Mouse (Mus musculus) CH12.LX (cell line): ENCODE data around the gene Morc3. TPM values are rescaled to one million over a fixed set of nuclear protein-coding genes. Genes with fewer than 3 reads are reported as not detected.

ENCODE experiments used
- DNase-seq: peaks from one replicate; pipeline ENCODE4 v3.0.0-alpha.2; 2013; ENCODE audit errors: extremely low read depth
- H3K27ac ChIP-seq: 2 replicates; pipeline ENCODE4 v1.5.1; 2012; ENCODE audit warnings: low read depth, mild to moderate bottlenecking, control low read depth, moderate library complexity; ENCODE audit not compliant: insufficient read depth
- H3K27me3 ChIP-seq: replicated peaks from 2 replicates; pipeline ENCODE3; 2012; ENCODE audit warnings: inconsistent platforms
- H3K36me3 ChIP-seq, 2 experiments: replicated peaks in 1 of 2; 2 replicates each; pipeline versions ENCODE3 to v1.6.1; 2012; ENCODE audit warnings: inconsistent platforms in 1 of 2, low read length in 1 of 2, mild to moderate bottlenecking in 1 of 2, mixed read lengths in 1 of 2, moderate library complexity in 1 of 2; ENCODE audit not compliant: control insufficient read depth in 1 of 2, insufficient read depth in 1 of 2
- H3K4me1 ChIP-seq, 2 experiments: 2 replicates each; pipeline ENCODE4 v1.6.1; 2012; ENCODE audit warnings: inconsistent platforms in 1 of 2, moderate library complexity in 1 of 2; ENCODE audit not compliant: insufficient read depth in 2 of 2, control insufficient read depth in 1 of 2
- H3K4me2 ChIP-seq: 2 replicates; pipeline ENCODE4 v1.6.1; 2012; ENCODE audit warnings: low read depth, mild to moderate bottlenecking, control low read depth; ENCODE audit not compliant: poor library complexity, insufficient read depth, severe bottlenecking
- H3K4me3 ChIP-seq, 3 experiments: fragments of 150-350 bp in 1 of 3; sonication (generic) in 1 of 3; replicated peaks in 1 of 3; 2 replicates each; pipeline versions ENCODE3 to v1.5.1; 2011 to 2012; ENCODE audit warnings: low read depth in 2 of 3, low read length in 2 of 3, mild to moderate bottlenecking in 2 of 3, moderate library complexity in 2 of 3, control low read depth in 1 of 3, improper control_type of control experiment in 1 of 3, inconsistent platforms in 1 of 3, mixed read lengths in 1 of 3; ENCODE audit not compliant: poor library complexity in 1 of 3
- H3K79me2 ChIP-seq: replicated peaks from 2 replicates; pipeline ENCODE4 v1.6.1; 2012; ENCODE audit warnings: mild to moderate bottlenecking, moderate library complexity; ENCODE audit not compliant: control insufficient read depth, poor library complexity, insufficient read depth, severe bottlenecking; ENCODE audit errors: extremely low read depth
- H3K9ac ChIP-seq: 2 replicates; pipeline ENCODE4 v1.6.1; 2012; ENCODE audit warnings: low read depth, mild to moderate bottlenecking, control low read depth, moderate library complexity; ENCODE audit not compliant: insufficient read depth
- H3K9me3 ChIP-seq: replicated peaks from 2 replicates; pipeline ENCODE3; 2012; ENCODE audit warnings: low read length, inconsistent platforms, mixed read lengths
- BHLHE40 ChIP-seq: IDR thresholded peaks from 2 replicates; pipeline ENCODE4 v1.6.1; 2011; ENCODE audit warnings: mild to moderate bottlenecking, low read depth, low read length, improper control_type of control experiment
- CHD2 ChIP-seq: IDR thresholded peaks from 2 replicates; pipeline ENCODE4 v1.6.1; 2011; ENCODE audit warnings: low read length, improper control_type of control experiment
- CTCF ChIP-seq, 2 experiments: IDR thresholded peaks in 1 of 2; conservative IDR thresholded peaks in 1 of 2; 2 replicates each; pipeline ENCODE4 v1.5.1; 2011 to 2012; ENCODE audit warnings: low read depth in 2 of 2, low read length in 2 of 2, improper control_type of control experiment in 1 of 2, inconsistent platforms in 1 of 2, mild to moderate bottlenecking in 1 of 2, moderate library complexity in 1 of 2
- E2F4 ChIP-seq: IDR thresholded peaks from 2 replicates; pipeline ENCODE4 v1.6.1; 2011; ENCODE audit warnings: low read depth, low read length, improper control_type of control experiment; ENCODE audit not compliant: insufficient replicate concordance
- ELF1 ChIP-seq: IDR thresholded peaks from 2 replicates; pipeline ENCODE4 v1.6.1; 2014; ENCODE audit warnings: low read depth, mild to moderate bottlenecking, inconsistent platforms, low read length, improper control_type of control experiment
- EP300 ChIP-seq: IDR thresholded peaks from 2 replicates; pipeline ENCODE4 v1.6.1; 2011; ENCODE audit warnings: low read length, improper control_type of control experiment
- ETS1 ChIP-seq: conservative IDR thresholded peaks from 2 replicates; pipeline ENCODE4 v1.6.1; 2012; ENCODE audit warnings: low read depth, mild to moderate bottlenecking, inconsistent platforms, low read length, improper control_type of control experiment, moderate library complexity
- GABPA ChIP-seq: IDR thresholded peaks from 2 replicates; pipeline ENCODE4 v1.6.1; 2012; ENCODE audit warnings: low read depth, low read length, improper control_type of control experiment, inconsistent platforms; ENCODE audit not compliant: insufficient replicate concordance
- HCFC1 ChIP-seq: IDR thresholded peaks from 2 replicates; pipeline ENCODE4 v1.6.1; 2012; ENCODE audit warnings: low read depth, mild to moderate bottlenecking, inconsistent platforms, low read length, improper control_type of control experiment
- IRF4 ChIP-seq: IDR thresholded peaks from 2 replicates; pipeline ENCODE4 v1.6.1; 2014; ENCODE audit warnings: low read depth, mild to moderate bottlenecking, inconsistent platforms, low read length, improper control_type of control experiment
- JUND ChIP-seq: conservative IDR thresholded peaks from 2 replicates; pipeline ENCODE4 v1.6.1; 2011; ENCODE audit warnings: low read depth, low read length, improper control_type of control experiment
- MAFK ChIP-seq: IDR thresholded peaks from 2 replicates; pipeline ENCODE4 v1.6.1; 2011; ENCODE audit warnings: low read length, improper control_type of control experiment; ENCODE audit not compliant: insufficient replicate concordance
- MAX ChIP-seq: IDR thresholded peaks from 2 replicates; pipeline ENCODE4 v1.6.1; 2011; ENCODE audit warnings: low read length, improper control_type of control experiment
- MEF2A ChIP-seq: IDR thresholded peaks from 2 replicates; pipeline ENCODE4 v1.6.1; 2014; ENCODE audit warnings: low read depth, mild to moderate bottlenecking, inconsistent platforms, low read length, improper control_type of control experiment, borderline replicate concordance
- MXI1 ChIP-seq: IDR thresholded peaks from 2 replicates; pipeline ENCODE4 v1.6.1; 2011; ENCODE audit warnings: mild to moderate bottlenecking, low read depth, low read length, improper control_type of control experiment
- MYC ChIP-seq: IDR thresholded peaks from 2 replicates; pipeline ENCODE4 v1.6.1; 2011; ENCODE audit warnings: low read depth, mild to moderate bottlenecking, improper control_type of control experiment, low read length
- NELFE ChIP-seq: IDR thresholded peaks from 2 replicates; pipeline ENCODE4 v1.6.1; 2011; ENCODE audit warnings: low read depth, low read length, improper control_type of control experiment
- NRF1 ChIP-seq: IDR thresholded peaks from 2 replicates; pipeline ENCODE4 v1.6.1; 2014; ENCODE audit warnings: low read depth, mild to moderate bottlenecking, inconsistent platforms, low read length, improper control_type of control experiment, moderate library complexity
- PAX5 ChIP-seq: IDR thresholded peaks from 2 replicates; pipeline ENCODE4 v1.6.1; 2012; ENCODE audit warnings: low read length, inconsistent platforms, mixed read lengths
- POLR2A ChIP-seq: IDR thresholded peaks from 2 replicates; pipeline ENCODE4 v1.6.1; 2011; ENCODE audit warnings: low read depth, mild to moderate bottlenecking, improper control_type of control experiment, low read length
- RAD21 ChIP-seq: IDR thresholded peaks from 2 replicates; pipeline ENCODE4 v1.6.1; 2011; ENCODE audit warnings: low read depth, mild to moderate bottlenecking, low read length, improper control_type of control experiment, moderate library complexity
- RCOR1 ChIP-seq: conservative IDR thresholded peaks from 2 replicates; pipeline ENCODE4 v1.6.1; 2012; ENCODE audit warnings: low read depth, mild to moderate bottlenecking, inconsistent platforms, low read length, improper control_type of control experiment
- SIN3A ChIP-seq: IDR thresholded peaks from 2 replicates; pipeline ENCODE4 v1.6.1; 2012; ENCODE audit warnings: low read length, improper control_type of control experiment, inconsistent platforms
- SMC3 ChIP-seq: IDR thresholded peaks from 2 replicates; pipeline ENCODE4 v1.6.1; 2011; ENCODE audit warnings: low read depth, low read length, improper control_type of control experiment
- TBP ChIP-seq: conservative IDR thresholded peaks from 2 replicates; pipeline ENCODE4 v1.6.1; 2011; ENCODE audit warnings: low read depth, low read length, improper control_type of control experiment
- UBTF ChIP-seq: IDR thresholded peaks from 2 replicates; pipeline ENCODE4 v1.6.1; 2012; ENCODE audit warnings: low read depth, mild to moderate bottlenecking, inconsistent platforms, low read length, improper control_type of control experiment, moderate library complexity
- USF1 ChIP-seq: IDR thresholded peaks from 2 replicates; pipeline ENCODE4 v1.6.1; 2014; ENCODE audit warnings: low read depth, mild to moderate bottlenecking, inconsistent platforms, low read length, improper control_type of control experiment
- USF2 ChIP-seq: conservative IDR thresholded peaks from 2 replicates; pipeline ENCODE4 v1.6.1; 2011; ENCODE audit warnings: low read depth, low read length, improper control_type of control experiment
- ZC3H11A ChIP-seq: IDR thresholded peaks from 2 replicates; pipeline ENCODE4 v1.6.1; 2012; ENCODE audit warnings: low read depth, mild to moderate bottlenecking, inconsistent platforms, low read length, improper control_type of control experiment
- ZKSCAN1 ChIP-seq: IDR thresholded peaks from 2 replicates; pipeline ENCODE4 v1.6.1; 2012; ENCODE audit warnings: low read depth, inconsistent platforms, low read length, improper control_type of control experiment, borderline replicate concordance
- ZMIZ1 ChIP-seq: IDR thresholded peaks from 2 replicates; pipeline ENCODE4 v1.6.1; 2012; ENCODE audit warnings: low read depth, mild to moderate bottlenecking, inconsistent platforms, low read length, improper control_type of control experiment
- ZNF384 ChIP-seq: IDR thresholded peaks from 2 replicates; pipeline ENCODE4 v1.6.1; 2012; ENCODE audit warnings: low read depth, low read length, improper control_type of control experiment, inconsistent platforms
- dilution Hi-C: fragments of 300-500 bp; cut with MboI; formaldehyde crosslinking; loops from 2 replicates; pipeline ENCODE4 v1.14.3; 2020; ENCODE audit warnings: low sequenced_read_pairs; ENCODE audit not compliant: extremely low pct_unique_long_range_greater_than_20kb, extremely low pct_ligation_motif_present
- in situ Hi-C: fragments of 300-500 bp; cut with MboI; formaldehyde crosslinking; loops from 3 replicates; pipeline ENCODE4 v1.14.3; 2019; ENCODE audit warnings: low sequenced_read_pairs, low pct_ligation_motif_present, low pct_unique_long_range_greater_than_20kb, mixed read lengths
- polyA plus RNA-seq: library from polyadenylated mRNA; unstranded; fragments of >175 nt; gene quantifications from 2 replicates; pipeline ENCODE4 v1.2.1, GENCODE M21; 2012; ENCODE audit warnings: low read depth; ENCODE audit not compliant: insufficient read length
- total RNA-seq, 2 experiments: library from RNA; depleted of rRNA; stranded (reverse); fragments of 300-350 nt in 1 of 2; fragments of >200 nt in 1 of 2; gene quantifications; 2 replicates each; pipeline ENCODE4 v1.2.3; 2012 to 2014

The Morc3 gene
- total and polyA plus RNA-seq, 3 experiments: 17.8 to 53.2 (median 25.4) TPM

- no peak for DNase-seq
- peak; percentile 95 for TF ChIP-seq MEF2A
- TF ChIP-seq PAX5: no peak
- TF ChIP-seq ETS1: peak; percentile 29; the same call in 1 of the 2 replicates
- in situ Hi-C loops: no loop called here
- Histone ChIP-seq H3K9me3 (no peaks in the 10 kb centered on the region), H3K27me3 (no peaks in the 10 kb centered on the region), H3K4me1 (peaks cover 46 to 86% of the 10 kb centered on the region in 2 experiments), H3K4me3 (no peak overlapping the region), H3K36me3 (no peaks in the 10 kb centered on the region), H3K79me2 (no peaks in the 10 kb centered on the region), H3K4me2 (no peak overlapping the region), H3K27ac (peak overlapping the region; percentile 12; the same call in 1 of the 2 replicates), H3K9ac (no peak overlapping the region)
- dilution Hi-C loops: no loop called here
These were observed 88.8 kb downstream of the Morc3 start for GRCm38 (mm10) chr16:93920673-93921072.

GRCm38 (mm10) chr16:93922835-93923389 lies 91.0 kb downstream of the Morc3 start:
- dilution Hi-C loops: no loop called here
- H3K4me3 ChIP-seq: no peak overlapping the region
- peaks cover 49 to 93% of the 10 kb centered on the region in 2 experiments for H3K4me1 ChIP-seq
- H3K9me3 ChIP-seq: no peaks in the 10 kb centered on the region
- peak; percentile 72 for DNase-seq
- in situ Hi-C loops: no loop called here
- H3K27ac ChIP-seq: peak overlapping the region; percentile 81
- no peaks in the 10 kb centered on the region for H3K36me3 ChIP-seq
- no peaks in the 10 kb centered on the region for H3K27me3 ChIP-seq
- H3K4me2 ChIP-seq: peak overlapping the region; percentile 72
- no peak overlapping the region for H3K9ac ChIP-seq
- H3K79me2 ChIP-seq: no peaks in the 10 kb centered on the region
- TF ChIP-seq MAFK (peak; percentile 84), HCFC1 (no peak), SMC3 (no peak; the same call in 1 of the 2 replicates), NRF1 (no peak), MYC (0 out of 2 replicates have a peak, but pooled peaks have one; percentile 10), EP300 (peak; percentile 88), POLR2A (peak; percentile 29; the same call in 1 of the 2 replicates), MEF2A (peak; percentile 67; the same call in 1 of the 2 replicates), ZMIZ1 (no peak), JUND (peak; percentile 79), CHD2 (peak; percentile 81), ZKSCAN1 (no peak), MXI1 (no peak), MAX (no peak; the same call in 1 of the 2 replicates), ELF1 (0 out of 2 replicates have a peak, but pooled peaks have one; percentile 19), TBP (no peak), ETS1 (peak; percentile 60), GABPA (no peak), UBTF (no peak), IRF4 (peak; percentile 89), SIN3A (peak; percentile 65; the same call in 1 of the 2 replicates), ZNF384 (no peak), CTCF (conservative IDR thresholded peaks at IDR 0.05 in 1 of 2, IDR thresholded peaks at IDR 0.05 in 1 of 2; ENCODE audit: low read depth in 2 of 2, low read length in 2 of 2) (no peak), USF2 (no peak), NELFE (no peak; the same call in 1 of the 2 replicates), BHLHE40 (peak; percentile 57), PAX5 (no peak), USF1 (no peak), RAD21 (no peak), RCOR1 (no peak; the same call in 1 of the 2 replicates), E2F4 (no peak), ZC3H11A (no peak)
